Mouse (Mus musculus) embryo, embryonic 11.5 days (tissue): Measurements from ENCODE around the gene Gm44502.

Source experiments
- DNase-seq: peaks from one replicate; pipeline ENCODE4 v3.0.0-alpha.2; 2012; ENCODE audit warnings: low read depth, low spot score

The Gm44502 gene

DNA sequence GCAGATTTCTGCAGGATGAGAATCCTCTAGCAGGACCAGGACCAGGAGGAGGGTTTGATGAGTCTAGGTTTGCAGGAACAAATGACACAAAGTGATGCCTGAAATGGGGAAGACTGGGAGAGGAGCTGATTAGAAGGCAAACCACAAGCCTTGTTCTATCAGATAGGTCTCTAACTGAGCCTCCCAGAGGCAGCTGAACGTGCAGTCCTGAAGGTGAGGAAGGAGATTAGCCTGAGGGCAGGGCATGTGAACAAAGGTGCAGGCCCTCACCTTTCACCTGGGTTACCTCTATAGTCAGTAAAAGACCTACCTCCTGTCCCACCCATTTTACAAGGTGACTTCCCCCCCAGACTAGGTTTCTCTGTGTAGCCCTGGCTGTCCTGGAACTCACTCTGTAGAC, 29.8 kb downstream of the Gm44502 start:
- DNase-seq = no peak

DNA sequence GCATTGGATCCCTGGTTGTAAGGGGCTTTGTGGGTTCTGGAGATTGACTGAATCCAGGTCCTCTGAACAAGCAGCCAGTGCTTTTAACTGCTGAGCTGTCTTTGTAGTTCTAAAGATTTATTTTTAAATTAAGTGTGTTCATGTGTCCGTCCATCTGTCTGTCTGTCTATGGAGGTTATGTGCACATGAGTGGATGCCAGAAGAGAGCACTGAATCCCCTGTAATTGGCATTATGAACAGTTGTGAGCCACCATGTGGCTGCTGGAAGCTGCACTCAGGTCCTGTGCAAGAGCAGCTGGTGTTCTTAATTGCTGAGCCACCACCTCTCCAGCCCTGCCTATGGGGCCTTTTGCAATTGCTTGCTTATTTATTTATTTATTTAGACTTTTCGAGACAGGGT, 31.4 kb downstream of the Gm44502 start:
- no peak for DNase-seq

DNA sequence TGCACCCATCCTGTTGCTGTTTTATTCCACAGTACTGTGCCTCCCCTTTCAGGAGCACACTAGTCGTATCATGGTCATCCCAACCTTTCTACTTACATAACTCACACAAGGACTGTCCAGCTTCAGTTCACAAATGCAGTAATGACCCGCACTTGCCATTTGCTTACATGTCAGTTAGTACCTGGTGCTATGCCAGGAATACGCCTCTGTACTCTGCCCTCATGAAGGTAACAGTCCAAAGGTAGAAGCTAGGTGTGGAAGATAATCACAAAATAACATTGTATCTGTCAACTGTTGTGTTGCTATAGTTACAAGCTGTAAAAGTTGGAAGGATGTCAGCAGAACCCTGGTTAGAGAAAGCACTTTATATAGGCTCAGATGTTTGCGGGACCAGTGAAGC, 32.6 kb downstream of the Gm44502 start:
- no peak for DNase-seq

DNA sequence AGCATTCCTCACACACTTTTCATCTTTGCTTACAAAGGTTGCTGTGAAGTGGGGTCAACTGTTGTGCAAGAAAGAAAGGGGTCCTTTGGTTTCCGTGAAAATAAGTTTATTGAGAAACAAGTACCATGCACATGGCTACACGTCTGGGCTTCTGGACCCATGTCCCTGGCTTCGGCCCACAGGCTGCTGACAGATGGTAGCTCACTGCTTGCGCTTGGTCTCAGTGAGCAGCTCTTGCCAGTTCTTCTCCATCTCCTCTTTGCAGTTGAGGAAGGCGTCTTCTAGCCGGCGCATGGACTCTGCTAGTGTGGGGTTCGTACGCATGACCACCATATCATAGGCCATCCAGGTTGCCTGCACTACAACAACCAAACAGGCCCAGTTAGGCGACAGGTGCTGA, 39.4 kb downstream of the Gm44502 start:
- no peak for DNase-seq

DNA sequence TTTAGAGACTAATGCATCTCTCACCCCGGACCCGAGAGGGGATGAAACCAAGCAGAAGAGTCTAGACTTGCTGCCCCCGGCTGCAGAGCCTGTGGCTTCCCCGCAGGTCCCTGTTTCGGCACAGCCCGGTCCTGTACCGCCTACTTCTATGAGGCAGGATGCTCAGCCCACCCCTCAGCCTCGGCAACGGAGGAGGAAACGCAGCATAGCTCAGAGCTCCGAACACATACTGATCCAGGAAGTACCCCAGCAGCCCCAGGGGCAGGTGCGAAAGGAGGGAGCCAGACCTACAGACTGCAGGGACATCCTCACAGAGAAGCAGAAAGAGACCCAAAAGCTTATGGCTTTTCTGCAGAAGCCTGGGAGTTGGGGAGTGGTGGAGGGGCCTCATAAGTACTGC, 42.4 kb downstream of the Gm44502 start:
- no peak for DNase-seq

DNA sequence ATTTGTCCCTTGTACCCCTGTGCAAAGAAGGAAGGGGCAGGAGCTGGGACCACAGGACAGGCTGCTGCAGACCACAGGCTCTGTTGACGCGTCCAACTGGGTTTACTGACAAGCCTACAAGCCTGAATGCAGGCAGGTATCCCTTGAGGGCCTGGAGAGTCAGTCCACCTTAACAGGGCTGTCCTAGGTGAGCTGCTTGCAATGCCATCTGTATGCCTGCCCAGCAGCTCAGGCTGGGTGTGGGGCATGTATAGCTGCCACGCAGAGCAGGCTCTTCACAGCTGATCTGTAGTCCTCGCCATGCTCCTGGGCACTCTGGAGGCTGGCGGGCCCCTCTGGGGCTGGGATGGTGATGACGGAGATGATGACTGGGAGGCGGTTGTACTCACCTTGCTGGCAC, 44.9 kb downstream of the Gm44502 start, which contains the start of gene Klhdc7b:
Gene Klhdc7b, plus strand, starts transcription at position 301 of the 400 bp plus-strand sequence.
- no peak for DNase-seq

DNA sequence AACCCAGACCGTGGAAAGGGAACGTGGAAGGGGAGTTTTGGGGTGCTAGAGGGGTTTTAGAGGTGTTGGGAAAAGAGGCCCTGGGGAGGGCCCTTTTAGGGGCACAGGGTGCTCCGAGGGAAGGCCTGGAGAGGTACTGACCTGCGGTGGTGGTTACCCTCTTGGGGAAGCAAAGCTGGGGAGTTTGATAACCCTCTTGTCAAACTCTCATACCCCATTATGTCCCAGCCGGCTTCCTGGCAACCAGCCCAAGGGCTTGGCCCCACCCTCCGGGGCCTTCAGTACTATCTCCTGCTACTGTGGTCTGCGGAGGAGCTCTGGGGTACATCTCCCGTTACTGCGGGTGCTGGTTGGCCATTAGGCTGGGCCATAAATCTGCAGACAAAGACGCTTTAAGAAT, 50.1 kb downstream of the Gm44502 start:
- no peak for DNase-seq

DNA sequence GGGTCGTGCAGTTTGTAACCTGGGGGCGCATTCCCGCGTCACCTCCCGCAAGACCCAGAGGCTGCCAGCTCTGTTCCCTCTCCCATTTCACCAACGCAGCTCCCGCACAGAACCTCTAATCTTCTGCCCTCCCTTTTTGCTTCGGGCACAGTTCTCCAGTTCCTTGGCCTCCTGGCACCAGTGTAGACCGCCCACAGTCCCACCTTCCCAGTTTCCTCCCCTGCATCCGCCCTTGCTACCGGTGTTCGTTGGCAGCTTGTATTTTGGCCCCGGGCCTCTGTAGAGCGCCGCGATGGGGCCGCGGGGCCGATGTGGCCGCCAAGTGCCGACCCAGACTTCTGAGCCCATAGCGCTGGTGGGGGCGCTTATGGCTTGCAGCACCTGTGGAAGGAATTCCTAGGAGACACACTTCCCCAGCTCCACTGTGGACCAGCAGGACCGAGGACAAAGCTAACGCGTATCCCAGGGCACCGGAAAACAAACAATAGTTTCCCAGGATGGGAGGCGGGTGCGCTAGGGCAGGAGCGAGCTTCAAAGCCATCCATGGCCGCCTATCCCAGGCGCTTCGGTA, 50.6 kb downstream of the Gm44502 start, which contains the start of gene Odf3b:
Gene Odf3b, minus strand, starts transcription at position 452 of the 571 bp plus-strand sequence.
- DNase-seq = no peak

DNA sequence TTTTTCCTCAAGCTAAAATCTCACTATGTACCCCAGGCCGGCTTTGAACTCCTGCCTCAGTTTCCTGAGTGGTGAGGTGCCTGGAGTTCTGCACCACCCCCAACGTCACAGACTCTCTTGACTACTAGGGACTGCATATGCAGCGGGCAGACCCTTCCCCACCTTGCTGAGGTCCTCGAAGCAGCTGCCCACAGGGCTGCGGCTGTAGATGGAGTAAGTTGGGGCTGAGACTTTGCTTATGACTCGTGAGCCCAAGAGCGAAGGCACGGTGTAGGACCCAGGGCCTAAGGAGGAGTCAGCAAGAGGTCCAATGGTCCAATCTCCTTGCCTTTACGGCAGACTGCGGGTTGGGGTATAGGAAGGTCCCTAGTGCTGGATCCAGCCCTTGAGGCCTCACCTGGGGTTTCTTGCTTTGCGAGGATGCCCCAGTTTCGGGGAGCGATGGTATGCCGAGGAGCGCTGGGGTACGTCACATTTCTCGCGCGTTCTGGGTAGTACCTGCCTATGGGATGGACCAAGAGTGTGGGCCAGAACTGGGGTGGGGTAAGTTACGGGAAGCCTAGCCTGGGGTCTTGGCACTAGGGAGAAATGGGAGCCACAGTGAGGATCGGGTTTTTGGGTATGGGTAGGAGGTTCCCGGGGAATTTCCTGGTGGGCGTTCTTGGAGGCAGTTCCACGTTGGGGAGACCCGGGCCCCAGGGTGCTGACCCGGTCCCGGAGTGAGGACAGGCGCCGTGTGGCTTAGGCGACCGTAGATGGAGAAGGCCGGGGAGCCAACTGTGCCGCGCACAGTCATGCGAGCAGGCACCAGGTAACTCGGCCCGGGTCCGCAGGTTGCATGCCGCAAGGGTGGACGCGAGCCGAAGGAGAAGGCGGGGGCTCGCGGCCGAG, 51.3 kb downstream of the Gm44502 start:
- DNase-seq = no peak

DNA sequence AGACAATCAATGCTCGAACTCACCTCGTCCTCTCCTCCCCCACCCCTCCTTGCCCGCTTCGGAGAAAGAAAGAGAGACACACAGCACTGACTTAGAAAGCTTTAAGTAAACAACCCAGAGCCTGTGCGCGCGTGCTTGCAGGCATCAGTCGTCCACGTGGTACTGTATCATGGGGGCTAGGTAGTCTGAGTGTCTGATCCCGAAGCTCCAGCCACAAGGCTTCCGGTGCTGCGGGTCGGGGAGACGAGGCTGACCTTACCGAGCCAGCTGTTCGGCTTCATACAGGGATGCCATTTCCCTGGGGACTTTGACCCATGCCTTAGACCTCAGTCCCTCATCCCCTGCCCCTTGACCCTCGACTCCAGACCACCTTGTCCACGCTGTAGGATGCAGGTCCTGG, 52.1 kb downstream of the Gm44502 start:
- no peak for DNase-seq

DNA sequence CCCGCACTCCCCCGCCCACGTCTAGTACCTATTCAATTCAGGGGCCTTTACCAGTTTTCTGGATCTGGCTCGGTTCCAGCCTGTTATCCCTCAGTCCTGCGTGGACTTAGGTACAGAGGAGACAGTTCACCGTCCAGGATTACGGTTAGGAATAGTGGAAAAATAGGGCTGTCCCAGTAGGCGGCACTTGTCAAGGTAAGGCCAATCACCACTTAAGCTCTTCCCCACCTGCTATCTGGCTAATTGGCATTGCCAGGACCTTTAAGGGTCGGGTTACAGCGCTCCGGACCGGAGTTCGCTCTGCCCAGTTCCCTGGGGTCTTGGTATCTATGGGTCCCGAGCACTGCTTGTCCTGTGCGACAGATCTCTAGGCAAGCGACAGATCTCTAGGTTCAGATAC, 52.5 kb downstream of the Gm44502 start, which contains the start of gene Tymp:
Gene Tymp, minus strand, starts transcription at position 83 of the 400 bp plus-strand sequence.
- no peak for DNase-seq

DNA sequence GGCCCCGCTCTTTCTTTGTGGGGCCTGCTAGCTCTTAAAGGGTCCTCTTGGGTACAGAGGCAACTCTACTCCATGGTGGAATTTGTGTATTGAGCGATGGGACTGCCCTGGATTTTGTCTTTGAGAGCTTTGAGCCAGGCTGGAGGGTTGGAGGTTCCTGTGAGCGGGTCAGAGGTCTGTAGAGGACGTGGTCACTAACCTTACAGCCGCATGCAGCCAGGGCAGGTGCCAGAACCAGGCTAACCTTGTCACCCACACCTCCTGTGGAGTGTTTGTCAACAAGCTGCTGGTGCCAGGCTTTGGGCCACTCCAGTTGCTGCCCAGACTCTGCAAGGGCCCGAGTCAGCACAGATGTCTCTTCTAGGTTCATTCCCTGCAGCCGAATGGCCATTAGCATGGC, 53.5 kb downstream of the Gm44502 start:
- no peak for DNase-seq

DNA sequence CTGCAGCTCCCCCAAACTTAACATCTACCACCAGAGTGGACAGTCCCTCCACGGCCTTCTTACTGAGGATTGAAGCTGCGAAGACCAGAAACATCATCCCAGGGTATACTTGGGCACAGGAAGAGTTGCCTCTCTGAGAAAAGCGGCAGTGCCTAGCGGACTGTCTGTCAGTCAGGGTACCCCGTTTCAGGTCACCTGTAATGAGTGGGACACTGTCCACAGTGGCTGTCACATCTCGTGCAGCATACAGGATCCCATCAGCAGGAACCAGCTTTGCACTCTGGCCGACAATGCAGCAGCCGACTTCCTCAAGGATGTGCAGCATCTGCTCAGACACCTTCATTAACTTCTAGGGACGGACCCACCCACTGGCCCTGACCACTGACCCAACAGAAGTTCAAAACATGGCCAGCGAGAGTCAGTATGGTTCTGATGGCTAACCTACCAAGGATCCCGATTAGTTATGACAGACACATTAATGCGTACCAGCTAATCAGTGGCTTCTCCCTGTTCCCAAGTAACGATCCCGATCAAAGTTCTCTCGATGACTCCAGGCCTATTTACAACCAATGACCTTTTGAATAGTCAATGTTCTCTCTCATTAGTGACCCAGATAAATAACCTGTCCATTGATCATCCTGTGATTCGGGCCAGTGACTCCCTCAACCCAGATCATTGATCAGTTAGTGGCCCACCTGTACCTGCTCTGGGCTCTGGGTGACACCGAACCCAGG, 54.5 kb downstream of the Gm44502 start:
- no peak for DNase-seq

DNA sequence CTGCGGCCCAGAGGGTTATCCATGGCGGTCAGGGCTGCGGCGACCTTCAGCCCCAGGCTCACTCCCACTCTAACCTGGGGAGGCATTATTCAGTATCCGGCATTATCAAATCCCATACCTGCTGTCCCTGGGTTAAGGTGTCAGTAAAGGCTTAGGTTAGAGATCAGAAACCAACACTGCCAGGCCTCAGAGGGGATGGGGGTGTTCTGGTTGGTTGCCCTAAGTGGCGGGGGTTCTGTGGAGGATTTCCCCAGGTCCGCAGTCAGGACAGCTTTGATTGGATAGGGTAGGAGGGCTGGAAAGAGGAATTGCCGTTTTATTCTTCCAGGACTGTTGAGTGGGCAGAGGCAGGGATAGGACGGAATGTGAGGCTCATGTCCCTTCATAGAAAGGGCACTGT, 55.2 kb downstream of the Gm44502 start:
- DNase-seq = no peak

DNA sequence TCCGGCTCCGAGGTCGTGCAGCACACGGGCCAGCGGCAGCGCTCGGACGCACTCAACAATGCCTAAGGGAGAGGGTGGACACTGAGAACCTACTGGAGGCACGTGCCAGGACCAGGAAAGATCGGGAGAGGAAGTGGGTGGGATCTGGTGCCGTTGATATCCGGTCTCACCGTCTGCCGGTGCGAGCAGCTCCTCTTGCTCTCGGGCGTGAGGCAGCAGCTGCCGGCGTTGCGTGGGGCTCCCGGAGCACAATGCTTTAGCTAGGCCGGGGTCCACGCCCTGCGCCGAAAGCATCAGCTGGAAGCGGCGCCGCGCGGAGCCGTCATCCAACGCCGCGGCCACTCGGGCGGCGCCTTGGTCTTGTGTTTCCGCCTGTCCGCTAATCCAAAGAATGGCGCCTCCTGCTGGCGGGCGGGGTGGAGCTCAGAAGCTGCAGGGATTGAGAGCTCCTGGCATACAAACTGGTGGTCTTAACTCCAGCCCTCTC, 55.7 kb downstream of the Gm44502 start, which contains the start of gene Sco2:
Gene Sco2, minus strand, starts transcription at position 85 of the 487 bp plus-strand sequence.
- DNase-seq = peak; percentile 90

DNA sequence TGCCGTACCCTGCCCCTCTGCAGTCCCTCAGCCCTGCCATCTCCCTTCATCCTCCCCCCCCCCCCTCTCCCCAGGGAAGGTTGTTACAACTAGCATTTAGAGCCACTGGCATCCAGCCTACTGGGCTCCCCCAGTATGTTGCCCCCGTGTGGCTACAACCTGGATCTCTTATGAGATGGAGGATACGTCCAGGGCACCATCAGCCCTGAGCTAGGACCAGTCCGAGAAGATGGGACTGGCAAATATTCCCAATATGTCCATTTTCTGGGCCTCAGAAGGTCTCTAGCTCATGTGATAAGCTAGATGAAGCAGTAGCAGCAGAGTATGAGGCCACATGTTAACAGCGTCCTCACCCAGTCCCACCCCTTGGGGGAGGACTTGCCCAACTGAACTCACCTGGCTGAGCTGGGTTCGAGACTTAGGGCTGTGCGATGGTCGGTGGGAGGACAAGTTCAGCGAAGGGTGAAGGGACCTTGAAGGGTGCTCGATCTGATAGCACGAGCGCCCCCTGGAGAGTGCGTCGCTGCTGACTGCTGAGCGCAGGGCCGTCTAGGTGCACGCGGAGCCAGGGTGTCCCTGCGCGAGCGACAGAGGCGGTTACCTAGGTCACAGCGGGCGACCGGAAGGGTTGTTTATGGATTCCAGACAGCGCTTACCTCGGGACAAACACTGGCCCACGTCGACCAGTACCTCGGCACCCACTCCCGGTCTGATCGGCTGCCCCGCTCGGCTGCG, 56.3 kb downstream of the Gm44502 start:
- peak; percentile 64 for DNase-seq

DNA sequence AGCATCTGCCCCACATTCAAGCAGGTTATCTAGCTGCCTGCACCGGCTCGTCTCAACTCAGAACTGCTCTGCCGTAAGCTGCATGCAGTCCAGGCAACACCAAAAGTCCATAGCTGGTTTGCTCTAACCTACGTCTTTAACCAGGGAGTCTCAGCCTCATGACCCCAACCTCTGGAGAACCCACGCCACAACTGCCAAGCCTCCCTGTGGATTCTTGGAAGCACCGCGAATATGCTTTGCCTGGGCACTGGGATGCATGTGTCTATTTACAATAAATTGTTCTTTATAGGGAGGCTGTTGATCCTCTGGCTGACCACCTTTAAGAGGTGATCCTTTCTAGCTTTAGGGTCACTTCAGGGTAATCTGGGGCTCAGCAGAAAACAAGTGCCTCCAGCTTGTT, 57.0 kb downstream of the Gm44502 start:
- DNase-seq = no peak

DNA sequence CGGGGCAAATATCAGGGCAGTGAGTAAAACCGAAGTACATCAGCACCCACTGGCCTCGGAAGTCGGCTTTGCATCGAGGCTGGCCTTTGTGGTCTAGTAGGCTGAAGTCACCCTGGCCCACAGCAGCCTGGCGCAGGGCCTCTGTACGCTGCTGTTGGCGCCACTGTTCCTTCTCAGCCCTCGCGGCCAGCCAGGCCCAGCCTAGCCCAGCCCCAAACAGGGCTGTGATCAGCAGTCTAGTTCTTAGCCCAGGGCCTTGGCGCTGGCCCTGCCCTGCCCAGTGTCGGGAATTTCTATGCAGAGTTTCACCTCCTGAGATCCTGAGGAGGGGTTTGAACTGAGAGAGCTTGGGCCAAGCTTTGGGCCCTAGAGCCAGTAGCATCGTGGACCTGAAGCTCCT, 57.4 kb downstream of the Gm44502 start:
- DNase-seq = no peak
